In the genomic region with DNA sequence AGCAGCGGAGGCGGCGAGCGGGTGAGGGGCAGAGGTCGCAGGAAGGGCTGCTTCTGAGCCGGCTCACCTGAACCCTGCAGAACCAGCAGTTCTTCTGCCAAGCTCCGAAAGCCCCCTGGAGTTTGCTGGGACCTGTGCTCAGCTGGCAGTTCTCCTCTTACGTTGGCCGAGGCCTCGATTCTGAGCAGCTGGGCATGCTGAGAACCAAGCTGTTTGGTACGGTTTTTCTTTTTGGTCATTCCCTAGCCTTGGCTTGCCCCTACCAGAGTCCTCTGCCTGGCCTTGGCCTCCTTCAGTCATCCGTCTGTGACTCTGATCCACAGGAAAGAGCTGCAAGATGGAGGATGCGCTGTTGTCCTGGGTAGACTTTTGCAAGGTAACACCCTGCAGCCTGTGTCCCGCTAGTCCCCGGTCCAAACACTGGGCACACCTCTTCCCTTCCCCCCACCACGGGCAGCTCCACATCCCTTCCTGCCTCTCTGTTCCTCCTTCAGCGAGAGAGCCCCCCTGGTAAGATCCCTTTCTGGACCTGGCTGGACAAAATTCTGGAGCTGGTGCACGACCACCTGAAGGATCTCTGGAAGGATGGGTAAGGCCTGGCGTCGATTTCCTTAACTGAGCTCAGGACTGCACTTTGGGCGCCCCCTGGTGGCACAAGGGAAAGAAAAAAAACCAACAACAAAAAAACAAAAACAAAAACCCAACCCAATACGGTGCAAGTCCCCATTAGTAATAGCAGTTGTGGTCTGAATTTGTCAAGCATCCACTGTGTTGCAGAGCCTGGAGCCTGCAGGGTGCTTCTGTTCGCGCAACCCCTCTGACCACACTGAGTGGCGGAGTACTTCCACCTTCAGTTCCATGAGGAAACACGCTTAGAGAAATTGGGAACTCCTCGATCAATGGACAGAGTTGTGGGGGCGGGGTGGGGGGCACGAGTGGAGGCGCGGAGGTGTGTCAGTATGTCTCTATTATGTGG, we compare ENCODE assay signal across 8 mouse cellular contexts. TPM values are rescaled to one million over a fixed set of nuclear protein-coding genes. Genes with fewer than 3 reads are reported as not detected.
DNase-seq lines count a peak whose midpoint lies in the region; ATAC-seq and TF ChIP-seq lines count a peak whose summit lies in the region.
"Had no signal": no experiment of that assay in that cellular context is flagged by ENCODE, and none has a peak within 500 bp of the region (broad histone marks: within the 10 kb centered on the region; RNA-seq: fewer than 3 reads in every experiment).

No protein-coding gene starts in this region.

- H3K36me3 ChIP-seq in CH12.LX (replicated peaks in 1 of 2; ENCODE audit: control insufficient read depth in 1 of 2, insufficient read depth in 1 of 2, low read length in 1 of 2) = peaks cover 70 to 89% of the 10 kb centered on the region in 2 experiments
- peaks cover 47% of the 10 kb centered on the region for H3K36me3 ChIP-seq in kidney, postnatal 0 days (ENCODE audit: insufficient read depth, low read length)

- TF ChIP-seq RAD21 in CH12.LX (IDR thresholded peaks at IDR 0.05; ENCODE audit: low read depth, low read length) = peak; percentile 72

- H3K4me3 ChIP-seq in CH12.LX (replicated peaks in 1 of 3; ENCODE audit: low read depth in 2 of 3, low read length in 2 of 3, poor library complexity in 1 of 3) = no peak overlapping the region
- no peak overlapping the region for H3K4me3 ChIP-seq in kidney, postnatal 0 days (replicated peaks; ENCODE audit: low read depth, low read length)
- H3K4me3 ChIP-seq in lung, adult 2 months (replicated peaks; ENCODE audit: extremely low read depth, low read depth, low read length) = no peak overlapping the region
- H3K4me3 ChIP-seq: limb, embryonic 13.5 days had no signal

- TF ChIP-seq EP300 in CH12.LX (IDR thresholded peaks at IDR 0.05; ENCODE audit: low read length) = no peak

- no peak overlapping the region for H3K9ac ChIP-seq in CH12.LX (ENCODE audit: insufficient read depth, low read depth)
- H3K9ac ChIP-seq in kidney, postnatal 0 days (ENCODE audit: low read depth, low read length) = no peak overlapping the region
- H3K9ac ChIP-seq: limb, embryonic 13.5 days had no signal

- DNase-seq in CH12.LX (ENCODE audit: extremely low read depth) = peak; percentile 66
- peak; percentile 90 for DNase-seq in ZHBTc4 (ENCODE audit: low read depth, low spot score)
- DNase-seq in cerebellum, postnatal 14 days = peak; percentile 98
- peak; percentile 46 to 52 for DNase-seq in frontal cortex, postnatal 36 days (ENCODE audit: low spot score in 2 of 2)
- peak; percentile 69 for DNase-seq in kidney, postnatal 0 days (ENCODE audit: low spot score)
- DNase-seq in lung, adult 2 months = peak; percentile 66
- DNase-seq in retina, postnatal 1 day = peak; percentile 83

- H3K79me2 ChIP-seq in CH12.LX (replicated peaks; ENCODE audit: control insufficient read depth, extremely low read depth, insufficient read depth, poor library complexity, severe bottlenecking) = no peaks in the 10 kb centered on the region

- H3K4me1 ChIP-seq in CH12.LX (ENCODE audit: control insufficient read depth in 1 of 2, insufficient read depth in 2 of 2) = peaks cover 0 to 27% of the 10 kb centered on the region in 2 experiments; a peak in 2 of 4 replicates
- H3K4me1 ChIP-seq in kidney, postnatal 0 days (replicated peaks; ENCODE audit: insufficient read depth, low read length) = no peaks in the 10 kb centered on the region
- H3K4me1 ChIP-seq in lung, adult 2 months (ENCODE audit: control insufficient read depth, insufficient read depth, low read length) = no peaks in the 10 kb centered on the region
- H3K4me1 ChIP-seq: limb, embryonic 13.5 days had no signal

- no peak overlapping the region for H3K27ac ChIP-seq in CH12.LX (ENCODE audit: insufficient read depth, low read depth)
- H3K27ac ChIP-seq in kidney, postnatal 0 days = no peak overlapping the region
- H3K27ac ChIP-seq: limb, embryonic 13.5 days had no signal

- 61% methylated on average over 31 of the region's 31 CpGs for WGBS in kidney, postnatal 0 days
- 62% methylated on average over 31 of the region's 31 CpGs for WGBS in lung, adult 2 months

- H3K9me3 ChIP-seq in CH12.LX (replicated peaks; ENCODE audit: low read length) = no peaks in the 10 kb centered on the region
- H3K9me3 ChIP-seq in kidney, postnatal 0 days (replicated peaks; ENCODE audit: low read length) = no peaks in the 10 kb centered on the region
- H3K9me3 ChIP-seq: limb, embryonic 13.5 days had no signal

- peak; percentile 27 to 85; a peak in 2 of 4 replicates for TF ChIP-seq CTCF in CH12.LX (conservative IDR thresholded peaks at IDR 0.05 in 1 of 2, IDR thresholded peaks at IDR 0.05 in 1 of 2; ENCODE audit: low read depth in 2 of 2, low read length in 2 of 2)
- TF ChIP-seq CTCF in kidney, postnatal 0 days (IDR thresholded peaks at IDR 0.05; ENCODE audit: low read depth) = peak; percentile 90
- peak; percentile 64 for TF ChIP-seq CTCF in lung, adult 2 months (IDR thresholded peaks at IDR 0.05; ENCODE audit: insufficient read depth, low read length)

- dilution Hi-C loops in CH12.LX (cut with MboI; ENCODE audit: extremely low pct_ligation_motif_present, extremely low pct_unique_long_range_greater_than_20kb, low sequenced_read_pairs) = no loop called here

- no peak for TF ChIP-seq POLR2A in CH12.LX (IDR thresholded peaks at IDR 0.05; ENCODE audit: low read depth, low read length)
- TF ChIP-seq POLR2A in lung, adult 2 months (IDR thresholded peaks at IDR 0.05; ENCODE audit: borderline replicate concordance, extremely low read depth, low read depth, low read length) = no peak

- in situ Hi-C loops in CH12.LX (cut with MboI; ENCODE audit: low pct_ligation_motif_present, low pct_unique_long_range_greater_than_20kb, low sequenced_read_pairs) = no loop called here

- ATAC-seq in kidney, postnatal 0 days (replicated peaks; ENCODE audit: low FRiP score, low read depth) = no peak

- no peak overlapping the region for H3K4me2 ChIP-seq in CH12.LX (ENCODE audit: insufficient read depth, low read depth, poor library complexity, severe bottlenecking)
- H3K4me2 ChIP-seq in kidney, postnatal 0 days (ENCODE audit: low read length) = no peak overlapping the region
- H3K4me2 ChIP-seq: limb, embryonic 13.5 days had no signal

- H3K27me3 ChIP-seq in CH12.LX (replicated peaks) = no peaks in the 10 kb centered on the region
- no peaks in the 10 kb centered on the region for H3K27me3 ChIP-seq in kidney, postnatal 0 days (ENCODE audit: insufficient read depth, low read length)
- H3K27me3 ChIP-seq: limb, embryonic 13.5 days had no signal

TF ChIP-seq in CH12.LX, 34 proteins besides CTCF, POLR2A, EP300 and RAD21:
- TF ChIP-seq NRF1 (IDR thresholded peaks at IDR 0.05; ENCODE audit: low read depth, low read length) = no peak
- TF ChIP-seq ZNF384 (IDR thresholded peaks at IDR 0.05; ENCODE audit: low read depth, low read length) = peak; percentile 83
- TF ChIP-seq NELFE (IDR thresholded peaks at IDR 0.05; ENCODE audit: low read depth, low read length) = no peak
- 0 out of 2 replicates have a peak, but pooled peaks have one; percentile 27 for TF ChIP-seq ELF1 (IDR thresholded peaks at IDR 0.05; ENCODE audit: low read depth, low read length)
- TF ChIP-seq SMC3 (IDR thresholded peaks at IDR 0.05; ENCODE audit: low read depth, low read length) = peak; percentile 82
- 0 out of 2 replicates have a peak, but pooled peaks have one; percentile 9 for TF ChIP-seq ZC3H11A (IDR thresholded peaks at IDR 0.05; ENCODE audit: low read depth, low read length)
- TF ChIP-seq CHD1 (IDR thresholded peaks at IDR 0.05; ENCODE audit: low read depth, low read length) = no peak

RNA-seq across cellular contexts. Expression of gene Stat2, which starts 13.5 kb away (rescaled TPM):
- total RNA-seq in CH12.LX (2012; rRNA removed) = 12.5 and 14.6 TPM in 2 replicates
- 2.7 and 3.3 TPM in 2 replicates for total RNA-seq in CH12.LX (2014; rRNA removed)
- polyA plus RNA-seq in CH12.LX (2012; ENCODE audit: insufficient read length, low read depth) = 11.6 and 12.5 TPM in 2 replicates
- polyA plus RNA-seq in kidney, postnatal 0 days (2015; fragmentation: Nextera tagmentation; extraction: Ambion mirVana) = 9.0 and 10.9 TPM in 2 replicates
- polyA plus RNA-seq in lung, adult 2 months (2012; rRNA removed) = 30.8 and 34.4 TPM in 2 replicates

RNA-seq across cellular contexts. Expression of gene Il23a, which starts 14.7 kb away (rescaled TPM):
- total RNA-seq in CH12.LX (2012; rRNA removed) (1.2 and 3.6 TPM in 2 replicates), CH12.LX (2014; rRNA removed) (0.32 and 0.41 TPM in 2 replicates)
- 0.30 and 0.49 TPM in 2 replicates for polyA plus RNA-seq in CH12.LX (2012; ENCODE audit: insufficient read length, low read depth)
- polyA plus RNA-seq in kidney, postnatal 0 days (2015; fragmentation: Nextera tagmentation; extraction: Ambion mirVana) = 0.13 and 0.16 TPM in 2 replicates
- 0.08 TPM in 1 of 2 replicates, not detected in the other for polyA plus RNA-seq in lung, adult 2 months (2012; rRNA removed)

RNA-seq across cellular contexts. Expression of gene Apof, which starts 15.4 kb away (rescaled TPM):
- 1.0 and 1.3 TPM in 2 replicates for total RNA-seq in CH12.LX (2012; rRNA removed)
- 0.63 and 0.66 TPM in 2 replicates for total RNA-seq in CH12.LX (2014; rRNA removed)
- 0.99 and 1.1 TPM in 2 replicates for polyA plus RNA-seq in CH12.LX (2012; ENCODE audit: insufficient read length, low read depth)
- 0.21 and 0.42 TPM in 2 replicates for polyA plus RNA-seq in kidney, postnatal 0 days (2015; fragmentation: Nextera tagmentation; extraction: Ambion mirVana)
- polyA plus RNA-seq in lung, adult 2 months (2012; rRNA removed) = 0.32 and 0.75 TPM in 2 replicates
- polyA plus RNA-seq: limb, embryonic 13.5 days had no signal

RNA-seq across cellular contexts. Expression of gene Pan2, which starts 19.2 kb away (rescaled TPM):
- total RNA-seq in CH12.LX (2012; rRNA removed) (8.1 and 11.0 TPM in 2 replicates), CH12.LX (2014; rRNA removed) (9.4 and 10.6 TPM in 2 replicates)
- 16.1 and 18.5 TPM in 2 replicates for polyA plus RNA-seq in CH12.LX (2012; ENCODE audit: insufficient read length, low read depth)
- polyA plus RNA-seq in kidney, postnatal 0 days (2015; fragmentation: Nextera tagmentation; extraction: Ambion mirVana) = 26.5 and 28.5 TPM in 2 replicates
- polyA plus RNA-seq in lung, adult 2 months (2012; rRNA removed) = 22.8 and 30.7 TPM in 2 replicates

RNA-seq across cellular contexts. Expression of gene Apon, which starts 30.0 kb away (rescaled TPM):
- total RNA-seq in CH12.LX (2012; rRNA removed) = 0.30 and 0.80 TPM in 2 replicates
- total RNA-seq in CH12.LX (2014; rRNA removed) = 0.62 and 1.2 TPM in 2 replicates
- polyA plus RNA-seq in CH12.LX (2012; ENCODE audit: insufficient read length, low read depth) = 0.80 and 1.7 TPM in 2 replicates
- 0.11 and 0.34 TPM in 2 replicates for polyA plus RNA-seq in kidney, postnatal 0 days (2015; fragmentation: Nextera tagmentation; extraction: Ambion mirVana)
- 0.08 and 0.27 TPM in 2 replicates for polyA plus RNA-seq in lung, adult 2 months (2012; rRNA removed)
